Mouse (Mus musculus) forebrain, embryonic 15.5 days (tissue): ENCODE data around the gene Tnr. TPM values are rescaled to one million over a fixed set of nuclear protein-coding genes. Genes with fewer than 3 reads are reported as not detected.

ENCODE experiments used
- ATAC-seq: fragments of 200-750 bp; cut with Nextera tagmentation; replicated peaks from 2 replicates; pipeline ENCODE4 v1.8.0; 2017; ENCODE audit warnings: mild to moderate bottlenecking, moderate TSS enrichment, moderate library complexity
- H3K27ac ChIP-seq: fragments of 300-500 bp; sonication (generic); replicated peaks from 2 replicates; pipeline ENCODE4 v1.5.1; 2015; ENCODE audit warnings: mild to moderate bottlenecking, inconsistent platforms
- H3K27me3 ChIP-seq: fragments of 300-500 bp; sonication (generic); 2 replicates; pipeline ENCODE4 v1.6.1; 2015; ENCODE audit warnings: inconsistent platforms
- H3K36me3 ChIP-seq: fragments of 300-500 bp; sonication (generic); 2 replicates; pipeline ENCODE4 v1.6.1; 2015; ENCODE audit warnings: mild to moderate bottlenecking, inconsistent platforms
- H3K4me1 ChIP-seq: fragments of 300-500 bp; sonication (generic); 2 replicates; pipeline ENCODE4 v1.6.1; 2015; ENCODE audit warnings: inconsistent platforms
- H3K4me2 ChIP-seq: fragments of 300-500 bp; sonication (generic); replicated peaks from 2 replicates; pipeline ENCODE4 v1.6.1; 2015; ENCODE audit warnings: mild to moderate bottlenecking, inconsistent platforms
- H3K4me3 ChIP-seq: fragments of 300-500 bp; sonication (generic); 2 replicates; pipeline ENCODE4 v1.5.1; 2015; ENCODE audit warnings: mild to moderate bottlenecking, inconsistent platforms
- H3K9ac ChIP-seq: fragments of 300-500 bp; sonication (generic); replicated peaks from 2 replicates; pipeline ENCODE4 v1.6.1; 2015; ENCODE audit warnings: mild to moderate bottlenecking, inconsistent platforms
- H3K9me3 ChIP-seq: fragments of 300-500 bp; sonication (generic); 2 replicates; pipeline ENCODE4 v1.6.1; 2016; ENCODE audit warnings: inconsistent platforms
- WGBS: fragments of 180-500 bp; shearing (Covaris S2); methylation state at CpG from one replicate; pipeline ENCODE4 v1.1.7; 2015; ENCODE audit warnings: mixed read lengths; 5-methylcytosine and 5-hydroxymethylcytosine counted together
- polyA plus RNA-seq: library from polyadenylated mRNA; unstranded; fragments of >200 nt; fragmentation: Nextera tagmentation; extraction: Ambion mirVana; gene quantifications from 2 replicates; pipeline ENCODE4 v1.2.1, GENCODE M21; 2015

Tnr gene
- polyA plus RNA-seq, 1 experiment from 2014 or later = 6.7 TPM

DNA sequence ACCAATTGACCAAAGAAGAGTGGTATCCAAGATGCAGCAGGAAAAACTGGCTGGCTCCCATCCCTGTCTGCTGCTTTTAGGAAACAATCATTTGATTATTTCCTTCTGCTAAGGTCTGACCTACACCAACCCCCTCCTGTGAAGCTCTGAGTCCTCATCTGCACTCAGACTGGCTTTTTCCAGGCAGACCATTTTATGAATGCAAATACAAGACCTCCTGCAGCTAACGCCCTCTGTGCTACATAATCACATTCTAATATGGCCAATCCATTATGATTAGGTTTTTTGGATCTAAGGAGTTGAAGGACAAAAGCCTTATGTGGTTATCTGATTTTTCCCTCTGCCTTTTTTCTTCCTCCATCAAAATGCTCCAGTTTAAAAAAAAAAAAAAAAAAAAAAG is 342.1 kb downstream of the Tnr start:
- Histone ChIP-seq H3K4me1 (no peaks in the 10 kb centered on the region), H3K4me2 (no peak overlapping the region), H3K9ac (no peak overlapping the region), H3K9me3 (no peaks in the 10 kb centered on the region; the same call in 1 of the 2 replicates), H3K4me3 (no peak overlapping the region), H3K36me3 (no peaks in the 10 kb centered on the region), H3K27me3 (no peaks in the 10 kb centered on the region), H3K27ac (no peak overlapping the region)
- no peak for ATAC-seq
- 15% methylated on average over 1 of the region's 1 CpGs for WGBS

DNA sequence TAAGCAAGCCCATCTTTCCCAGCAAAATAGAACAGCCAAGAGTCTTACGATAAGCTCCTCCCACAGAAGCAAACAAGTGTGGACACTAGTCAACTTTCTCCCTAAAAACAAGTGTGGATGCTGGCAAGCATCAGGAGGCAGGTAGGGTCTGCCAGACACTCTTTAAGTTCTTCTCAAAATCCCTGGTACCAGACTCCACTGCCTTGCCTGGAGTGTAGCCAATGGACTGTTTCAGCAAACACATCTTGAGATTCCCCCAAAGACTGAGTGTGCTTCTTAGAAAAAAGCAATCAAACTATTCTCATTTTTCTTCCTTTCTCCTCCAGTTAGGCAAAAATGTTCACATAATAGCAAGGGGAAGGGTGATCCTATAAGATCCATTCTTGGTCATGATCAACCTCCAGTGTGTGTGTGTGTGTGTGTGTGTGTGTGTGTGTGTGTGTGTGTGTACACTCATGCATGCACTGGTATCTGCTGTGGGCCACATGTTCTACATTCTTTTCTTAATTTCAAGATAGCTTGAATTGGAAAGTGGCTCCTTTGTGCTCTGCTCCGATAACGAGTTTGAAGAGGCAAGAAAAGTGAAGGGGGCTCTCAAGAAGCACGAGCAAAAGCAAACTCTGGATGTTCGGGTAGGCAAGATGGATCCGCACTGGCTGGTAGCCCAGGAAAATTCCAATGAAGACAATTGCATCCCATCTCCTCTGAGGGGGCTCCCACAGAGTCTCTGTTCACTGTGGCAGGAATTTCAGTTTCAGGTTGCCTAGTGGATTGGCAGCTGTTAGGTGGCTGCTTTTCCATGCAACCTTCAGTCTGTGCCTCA is 346.3 kb downstream of the Tnr start:
- Histone ChIP-seq H3K4me2 (no peak overlapping the region), H3K4me1 (no peaks in the 10 kb centered on the region), H3K36me3 (no peaks in the 10 kb centered on the region), H3K9ac (no peak overlapping the region), H3K9me3 (no peaks in the 10 kb centered on the region), H3K27ac (no peak overlapping the region), H3K4me3 (no peak overlapping the region), H3K27me3 (no peaks in the 10 kb centered on the region)
- 49% methylated on average over 6 of the region's 6 CpGs for WGBS
- no peak for ATAC-seq

GRCm38 (mm10) chr1:159872866-159873265 is 349.3 kb downstream of the Tnr start:
- H3K27ac ChIP-seq = no peak overlapping the region
- 86% methylated on average over 3 of the region's 3 CpGs for WGBS

GRCm38 (mm10) chr1:159878681-159879080 is 355.1 kb downstream of the Tnr start:
- Histone ChIP-seq H3K27ac (no peak overlapping the region), H3K4me1 (no peaks in the 10 kb centered on the region), H3K9me3 (no peaks in the 10 kb centered on the region), H3K36me3 (no peaks in the 10 kb centered on the region), H3K4me2 (no peak overlapping the region), H3K9ac (no peak overlapping the region), H3K4me3 (no peak overlapping the region), H3K27me3 (no peaks in the 10 kb centered on the region)
- 52% methylated on average over 3 of the region's 3 CpGs for WGBS
- no peak for ATAC-seq

More at GRCm38 (mm10) chr1:159872866-159873265, 349.3 kb downstream of the Tnr start:
- Histone ChIP-seq H3K9ac (no peak overlapping the region), H3K4me3 (no peak overlapping the region), H3K4me2 (no peak overlapping the region), H3K9me3 (no peaks in the 10 kb centered on the region), H3K4me1 (no peaks in the 10 kb centered on the region), H3K27me3 (no peaks in the 10 kb centered on the region), H3K36me3 (no peaks in the 10 kb centered on the region)
- ATAC-seq = no peak

- no peak for ATAC-seq
- Histone ChIP-seq H3K9ac (no peak overlapping the region), H3K36me3 (no peaks in the 10 kb centered on the region), H3K27ac (no peak overlapping the region), H3K9me3 (no peaks in the 10 kb centered on the region), H3K4me2 (no peak overlapping the region), H3K4me1 (no peaks in the 10 kb centered on the region), H3K27me3 (no peaks in the 10 kb centered on the region), H3K4me3 (no peak overlapping the region)
- 90% methylated on average over 4 of the region's 4 CpGs for WGBS
Observed at GRCm38 (mm10) chr1:159879866-159880265, 356.3 kb downstream of the Tnr start.

DNA sequence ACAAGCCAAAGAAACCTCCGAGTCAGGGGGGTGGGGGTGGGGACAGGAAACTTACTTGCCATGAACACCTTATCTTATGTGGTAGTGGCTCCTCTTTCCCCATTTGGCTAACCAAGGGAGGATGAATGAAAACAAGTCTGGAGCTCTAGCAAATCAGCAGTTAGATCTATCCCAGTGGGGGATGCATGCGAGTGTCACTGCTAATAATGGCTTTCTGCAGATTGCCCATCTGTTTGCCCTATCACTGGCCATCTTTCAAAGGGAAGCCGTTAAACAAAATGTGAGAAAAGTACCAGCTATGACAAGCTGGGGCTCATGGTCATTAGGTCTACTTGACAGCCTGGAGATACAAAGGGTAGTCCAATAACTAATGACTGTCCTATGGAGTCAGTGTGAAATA is 361.9 kb downstream of the Tnr start:
- Histone ChIP-seq H3K27ac (no peak overlapping the region), H3K4me2 (no peak overlapping the region), H3K36me3 (no peaks in the 10 kb centered on the region), H3K27me3 (no peaks in the 10 kb centered on the region), H3K4me3 (no peak overlapping the region), H3K9ac (no peak overlapping the region), H3K4me1 (no peaks in the 10 kb centered on the region), H3K9me3 (no peaks in the 10 kb centered on the region)
- WGBS = 73% methylated on average over 3 of the region's 3 CpGs
- ATAC-seq = no peak

DNA sequence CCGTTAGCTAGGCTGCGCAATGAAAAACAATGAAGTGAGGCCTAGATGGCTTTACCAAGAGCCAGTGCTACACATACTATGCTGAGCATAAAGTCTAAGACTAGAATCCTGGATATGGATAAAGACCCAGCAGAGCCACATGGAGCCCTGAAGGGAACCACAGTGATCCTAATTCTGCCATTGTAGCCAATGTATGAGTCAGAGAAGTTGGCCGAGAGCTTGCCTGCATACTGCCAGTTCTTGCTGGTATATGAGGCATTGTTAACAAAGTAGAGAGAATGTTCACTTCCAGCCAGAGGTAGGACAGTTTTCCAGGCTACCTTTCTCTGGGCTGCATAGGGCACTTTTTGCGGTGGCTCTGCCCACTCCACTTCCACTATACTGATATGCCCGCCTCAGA is 365.0 kb downstream of the Tnr start:
- H3K9ac ChIP-seq = no peak overlapping the region
- no peak for ATAC-seq
- H3K27me3 ChIP-seq = no peaks in the 10 kb centered on the region
- H3K4me1 ChIP-seq = no peaks in the 10 kb centered on the region
- no peak overlapping the region for H3K27ac ChIP-seq
- 92% methylated on average over 5 of the region's 5 CpGs for WGBS
- H3K4me3 ChIP-seq = no peak overlapping the region
- no peaks in the 10 kb centered on the region for H3K9me3 ChIP-seq
- no peak overlapping the region for H3K4me2 ChIP-seq
- H3K36me3 ChIP-seq = no peaks in the 10 kb centered on the region

DNA sequence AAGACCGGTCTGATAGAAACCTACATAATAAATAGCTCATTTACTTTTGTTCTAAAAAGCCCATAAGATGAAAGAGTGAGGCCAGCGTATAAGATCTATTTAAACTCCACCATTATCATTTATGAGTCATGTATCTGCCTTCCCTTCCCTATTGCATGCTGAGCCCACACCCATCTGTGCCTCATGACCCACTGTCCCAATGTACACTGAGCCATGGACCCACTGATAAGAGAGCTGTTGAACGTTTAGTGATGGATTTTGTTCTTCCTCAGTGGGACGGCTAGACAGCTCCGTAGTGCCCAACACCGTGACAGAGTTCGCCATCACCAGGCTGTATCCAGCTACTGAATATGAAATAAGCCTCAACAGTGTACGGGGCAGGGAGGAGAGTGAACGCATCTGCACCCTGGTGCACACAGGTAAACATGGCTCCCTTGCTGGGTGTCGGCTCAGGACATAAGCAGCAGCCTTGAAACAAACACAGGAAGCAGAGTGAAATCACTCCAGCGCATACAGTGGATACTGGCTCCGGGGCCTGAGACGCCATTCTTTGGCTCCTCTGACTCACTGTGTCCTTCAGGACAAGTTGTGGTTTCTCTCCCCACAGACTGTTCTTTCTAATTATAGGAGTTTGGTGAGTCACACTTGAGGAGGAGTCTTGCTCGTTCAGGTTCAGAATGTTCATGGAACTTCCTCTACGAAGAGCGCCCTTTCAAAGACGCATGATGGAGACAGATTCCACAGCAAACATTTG is 365.6 kb downstream of the Tnr start:
- Histone ChIP-seq H3K27me3 (no peaks in the 10 kb centered on the region), H3K9me3 (no peaks in the 10 kb centered on the region), H3K36me3 (no peaks in the 10 kb centered on the region), H3K4me2 (no peak overlapping the region), H3K27ac (no peak overlapping the region), H3K9ac (no peak overlapping the region), H3K4me3 (no peak overlapping the region), H3K4me1 (no peaks in the 10 kb centered on the region)
- WGBS = 96% methylated on average over 17 of the region's 17 CpGs
- ATAC-seq = no peak

GRCm38 (mm10) chr1:159890524-159890923 is 367.0 kb downstream of the Tnr start:
- Histone ChIP-seq H3K36me3 (no peaks in the 10 kb centered on the region), H3K9me3 (no peaks in the 10 kb centered on the region), H3K27me3 (no peaks in the 10 kb centered on the region), H3K4me2 (no peak overlapping the region), H3K4me3 (no peak overlapping the region), H3K9ac (no peak overlapping the region), H3K27ac (no peak overlapping the region), H3K4me1 (no peaks in the 10 kb centered on the region)
- no peak for ATAC-seq
- 85% methylated on average over 5 of the region's 5 CpGs for WGBS

GRCm38 (mm10) chr1:159895094-159895493 is 371.5 kb downstream of the Tnr start:
- no peak overlapping the region for H3K9ac ChIP-seq
- H3K36me3 ChIP-seq = no peaks in the 10 kb centered on the region
- no peak for ATAC-seq
- H3K4me3 ChIP-seq = no peak overlapping the region
- no peak overlapping the region for H3K27ac ChIP-seq
- H3K27me3 ChIP-seq = no peaks in the 10 kb centered on the region
- H3K4me2 ChIP-seq = no peak overlapping the region
- H3K9me3 ChIP-seq = no peaks in the 10 kb centered on the region
- H3K4me1 ChIP-seq = no peaks in the 10 kb centered on the region
- 63% methylated on average over 3 of the region's 3 CpGs for WGBS

GRCm38 (mm10) chr1:159899991-159900390 is 376.4 kb downstream of the Tnr start:
- no peak overlapping the region for H3K27ac ChIP-seq
- no peak overlapping the region for H3K4me3 ChIP-seq
- no peaks in the 10 kb centered on the region for H3K9me3 ChIP-seq
- no peak overlapping the region for H3K9ac ChIP-seq
- no peak overlapping the region for H3K4me2 ChIP-seq
- H3K4me1 ChIP-seq = 0 out of 2 replicates have a peak, but pooled peaks cover 5% of the 10 kb centered on the region
- no peaks in the 10 kb centered on the region for H3K36me3 ChIP-seq
- no peaks in the 10 kb centered on the region for H3K27me3 ChIP-seq
- 79% methylated on average over 3 of the region's 3 CpGs for WGBS
- ATAC-seq = no peak

- no peak for ATAC-seq
- 65% methylated on average over 3 of the region's 3 CpGs for WGBS
- Histone ChIP-seq H3K27ac (no peak overlapping the region), H3K9me3 (no peaks in the 10 kb centered on the region), H3K27me3 (no peaks in the 10 kb centered on the region), H3K36me3 (no peaks in the 10 kb centered on the region), H3K4me3 (no peak overlapping the region), H3K4me2 (no peak overlapping the region), H3K9ac (no peak overlapping the region), H3K4me1 (0 out of 2 replicates have a peak, but pooled peaks cover 5% of the 10 kb centered on the region)
Observed at GRCm38 (mm10) chr1:159900639-159901038, 377.1 kb downstream of the Tnr start.
